Mouse (Mus musculus): ENCODE data around the gene Phrf1. TPM values are rescaled to one million over a fixed set of nuclear protein-coding genes. Genes with fewer than 3 reads are reported as not detected.

The Phrf1 gene
- polyA plus RNA-seq, 1 experiment from 2014 or later, result 96.1 TPM

DNA sequence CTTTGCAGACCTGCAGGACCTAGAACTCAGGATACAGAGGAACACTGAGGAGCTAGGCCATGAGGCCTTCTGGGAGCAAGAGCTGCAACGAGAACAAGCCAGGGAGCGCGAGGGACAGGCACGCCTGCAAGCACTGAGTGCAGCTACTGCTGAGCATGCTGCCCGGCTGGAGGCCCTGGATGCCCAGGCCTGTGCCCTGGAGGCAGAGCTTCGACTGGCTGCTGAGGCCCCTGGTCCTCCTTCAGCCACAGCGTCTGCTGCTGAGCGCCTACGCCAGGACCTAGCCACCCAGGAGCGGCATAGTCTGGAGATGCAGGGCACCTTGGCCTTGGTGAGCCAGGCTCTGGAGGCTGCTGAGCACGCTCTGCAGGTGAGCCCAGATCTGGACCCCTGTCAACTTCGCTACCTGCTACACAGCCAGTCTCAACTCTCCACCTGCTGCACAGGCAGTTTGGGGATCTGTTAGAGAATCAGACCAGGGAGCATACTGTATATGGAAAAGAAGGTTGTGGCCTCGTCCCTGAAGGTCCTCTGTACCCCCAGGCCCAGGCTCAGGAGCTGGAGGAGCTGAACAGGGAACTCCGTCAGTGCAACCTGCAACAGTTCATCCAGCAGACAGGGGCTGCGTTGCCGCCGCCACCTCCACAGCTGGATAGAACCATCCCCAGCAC, 11.1 kb upstream of the Phrf1 start:
- no peaks in the 10 kb centered on the region for H3K36me3 ChIP-seq (ENCODE audit: control insufficient read depth, insufficient read depth)
- no peak overlapping the region for H3K27ac ChIP-seq (ENCODE audit: low read length)
- no peak overlapping the region for H3K4me3 ChIP-seq (replicated peaks; ENCODE audit: low read length)
- H3K4me2 ChIP-seq (ENCODE audit: low read length), result no peak overlapping the region
- ATAC-seq, result no peak
- 90% methylated on average over 17 of the region's 17 CpGs for WGBS
- H3K27me3 ChIP-seq (replicated peaks; ENCODE audit: control insufficient read depth, insufficient read depth, low read length), result no peaks in the 10 kb centered on the region
- no peak overlapping the region for H3K9ac ChIP-seq (replicated peaks; ENCODE audit: low read depth, low read length)
- peaks cover 26% of the 10 kb centered on the region for H3K4me1 ChIP-seq (replicated peaks; ENCODE audit: control insufficient read depth, insufficient read depth, low read length)
- no peaks in the 10 kb centered on the region for H3K9me3 ChIP-seq (ENCODE audit: control insufficient read depth, low read length)

DNA sequence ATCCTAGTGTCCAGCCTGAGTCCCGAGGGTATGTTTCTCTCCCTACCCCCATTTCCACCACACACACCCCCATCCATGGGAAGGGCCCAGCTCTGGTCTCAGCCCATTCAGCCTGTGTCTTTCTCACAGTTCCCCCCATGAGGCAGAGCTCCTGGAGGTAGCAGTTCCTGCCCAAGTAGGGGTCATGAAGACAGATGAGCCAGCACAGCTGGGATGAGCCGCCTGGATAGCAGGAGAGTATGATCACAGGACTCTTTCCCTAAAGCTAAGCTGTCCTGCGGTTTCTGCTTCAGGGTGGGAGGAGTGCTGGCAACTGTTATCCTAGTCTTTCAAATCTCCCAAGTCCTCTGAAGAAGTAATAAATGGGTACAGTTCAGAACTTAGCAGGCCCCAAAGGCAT, 10.4 kb upstream of the Phrf1 start:
- Histone ChIP-seq H3K9ac (replicated peaks; ENCODE audit: low read depth, low read length) (no peak overlapping the region), H3K36me3 (ENCODE audit: control insufficient read depth, insufficient read depth) (no peaks in the 10 kb centered on the region), H3K27ac (ENCODE audit: low read length) (no peak overlapping the region), H3K4me1 (replicated peaks; ENCODE audit: control insufficient read depth, insufficient read depth, low read length) (peaks cover 29% of the 10 kb centered on the region), H3K4me3 (replicated peaks; ENCODE audit: low read length) (no peak overlapping the region), H3K27me3 (replicated peaks; ENCODE audit: control insufficient read depth, insufficient read depth, low read length) (no peaks in the 10 kb centered on the region), H3K4me2 (ENCODE audit: low read length) (no peak overlapping the region), H3K9me3 (ENCODE audit: control insufficient read depth, low read length) (no peaks in the 10 kb centered on the region)
- no peak for ATAC-seq
- WGBS, result 87% methylated on average over 3 of the region's 3 CpGs

DNA sequence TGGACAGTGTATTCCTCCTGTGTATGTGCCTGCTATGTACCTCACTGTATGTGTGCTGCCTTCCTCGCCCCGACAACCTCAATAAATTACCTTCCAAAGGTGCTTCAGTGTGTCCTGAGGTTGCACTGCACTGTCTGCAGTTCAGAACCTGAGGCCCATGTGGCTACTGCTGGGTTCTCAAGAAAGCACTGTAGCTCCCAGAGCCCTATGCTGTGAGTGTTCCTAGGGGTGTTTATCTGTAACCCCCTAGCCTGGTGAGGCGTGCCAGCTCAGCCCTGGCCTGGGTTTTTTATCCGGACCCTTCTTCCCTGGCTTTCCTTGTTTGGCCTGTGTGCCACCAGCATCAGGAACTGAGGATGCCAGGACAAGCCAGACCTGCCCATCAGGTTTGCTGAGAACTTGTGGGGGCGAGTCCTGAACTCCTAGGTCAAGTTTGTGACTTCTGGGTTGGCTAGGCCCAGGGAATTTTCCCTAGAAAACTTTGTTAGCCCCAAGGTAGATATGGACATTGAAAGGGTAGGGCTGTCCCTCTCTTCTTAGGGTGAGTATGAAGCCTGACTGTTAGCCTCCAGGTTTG, 9.9 kb upstream of the Phrf1 start:
- H3K36me3 ChIP-seq (ENCODE audit: control insufficient read depth, insufficient read depth), result no peaks in the 10 kb centered on the region
- H3K4me1 ChIP-seq (replicated peaks; ENCODE audit: control insufficient read depth, insufficient read depth, low read length), result peaks cover 29% of the 10 kb centered on the region
- H3K27ac ChIP-seq (ENCODE audit: low read length), result no peak overlapping the region
- no peak overlapping the region for H3K4me3 ChIP-seq (replicated peaks; ENCODE audit: low read length)
- H3K9ac ChIP-seq (replicated peaks; ENCODE audit: low read depth, low read length), result no peak overlapping the region
- WGBS, result 94% methylated on average over 5 of the region's 5 CpGs
- no peak for ATAC-seq
- H3K4me2 ChIP-seq (ENCODE audit: low read length), result no peak overlapping the region
- H3K27me3 ChIP-seq (replicated peaks; ENCODE audit: control insufficient read depth, insufficient read depth, low read length), result no peaks in the 10 kb centered on the region
- H3K9me3 ChIP-seq (ENCODE audit: control insufficient read depth, low read length), result no peaks in the 10 kb centered on the region

DNA sequence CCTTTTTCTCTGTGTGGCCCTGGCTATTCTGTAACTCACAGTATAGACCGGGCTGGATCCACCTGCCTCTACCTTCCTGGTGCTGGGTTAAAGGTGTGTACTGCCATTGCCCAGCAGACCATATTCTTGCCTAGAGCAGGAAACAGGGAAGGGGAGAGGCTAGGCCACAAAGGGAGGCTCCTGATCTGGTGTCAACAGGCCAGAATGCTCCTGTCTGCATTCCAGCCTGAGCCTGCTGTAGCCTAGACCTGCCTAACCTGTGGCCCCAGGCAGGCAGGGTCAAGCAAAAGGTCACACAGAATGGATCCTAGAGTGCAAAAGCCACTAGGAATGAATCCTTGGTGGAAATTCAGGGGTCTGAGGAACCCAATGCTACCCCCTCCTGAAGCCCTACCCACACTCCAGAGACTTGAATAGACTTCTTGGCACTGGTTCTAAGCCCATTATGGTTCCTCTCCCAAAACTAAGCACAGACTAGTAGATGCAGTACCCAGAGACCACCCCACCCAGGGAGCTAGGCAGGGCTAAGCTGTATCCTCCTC, 9.0 kb upstream of the Phrf1 start:
- Histone ChIP-seq H3K9me3 (ENCODE audit: control insufficient read depth, low read length) (no peaks in the 10 kb centered on the region), H3K4me2 (ENCODE audit: low read length) (no peak overlapping the region), H3K9ac (replicated peaks; ENCODE audit: low read depth, low read length) (no peak overlapping the region), H3K4me1 (replicated peaks; ENCODE audit: control insufficient read depth, insufficient read depth, low read length) (peaks cover 29% of the 10 kb centered on the region), H3K27me3 (replicated peaks; ENCODE audit: control insufficient read depth, insufficient read depth, low read length) (no peaks in the 10 kb centered on the region), H3K4me3 (replicated peaks; ENCODE audit: low read length) (no peak overlapping the region), H3K36me3 (ENCODE audit: control insufficient read depth, insufficient read depth) (no peaks in the 10 kb centered on the region), H3K27ac (ENCODE audit: low read length) (no peak overlapping the region)
- ATAC-seq, result no peak
- 94% methylated on average over 1 of the region's 1 CpGs for WGBS

DNA sequence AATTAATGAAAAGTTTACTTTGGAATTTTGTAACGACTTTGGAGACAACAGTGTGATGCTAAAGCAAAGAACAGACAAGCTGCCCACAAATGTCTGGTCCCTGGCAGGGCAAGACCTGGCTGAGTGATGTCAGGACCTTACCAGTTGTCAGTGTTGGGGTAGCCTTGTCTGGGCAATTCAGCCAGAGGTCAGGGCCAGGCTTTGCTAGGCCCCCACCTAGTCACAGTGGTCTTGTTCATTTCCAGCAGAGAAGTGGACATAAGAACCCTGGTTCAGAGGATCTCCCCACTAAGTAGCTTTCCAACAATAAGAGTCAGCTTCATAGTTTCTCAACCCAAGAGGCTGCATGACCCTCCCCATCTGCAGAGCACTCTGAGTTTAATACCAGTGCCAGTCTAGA, 8.2 kb upstream of the Phrf1 start:
- no peaks in the 10 kb centered on the region for H3K9me3 ChIP-seq (ENCODE audit: control insufficient read depth, low read length)
- no peak for ATAC-seq
- H3K27ac ChIP-seq (ENCODE audit: low read length), result no peak overlapping the region
- WGBS, result 74% methylated on average over 1 of the region's 1 CpGs
- H3K9ac ChIP-seq (replicated peaks; ENCODE audit: low read depth, low read length), result no peak overlapping the region
- no peak overlapping the region for H3K4me2 ChIP-seq (ENCODE audit: low read length)
- no peaks in the 10 kb centered on the region for H3K36me3 ChIP-seq (ENCODE audit: control insufficient read depth, insufficient read depth)
- peaks cover 25% of the 10 kb centered on the region for H3K4me1 ChIP-seq (replicated peaks; ENCODE audit: control insufficient read depth, insufficient read depth, low read length)
- H3K27me3 ChIP-seq (replicated peaks; ENCODE audit: control insufficient read depth, insufficient read depth, low read length), result no peaks in the 10 kb centered on the region
- H3K4me3 ChIP-seq (replicated peaks; ENCODE audit: low read length), result no peak overlapping the region

DNA sequence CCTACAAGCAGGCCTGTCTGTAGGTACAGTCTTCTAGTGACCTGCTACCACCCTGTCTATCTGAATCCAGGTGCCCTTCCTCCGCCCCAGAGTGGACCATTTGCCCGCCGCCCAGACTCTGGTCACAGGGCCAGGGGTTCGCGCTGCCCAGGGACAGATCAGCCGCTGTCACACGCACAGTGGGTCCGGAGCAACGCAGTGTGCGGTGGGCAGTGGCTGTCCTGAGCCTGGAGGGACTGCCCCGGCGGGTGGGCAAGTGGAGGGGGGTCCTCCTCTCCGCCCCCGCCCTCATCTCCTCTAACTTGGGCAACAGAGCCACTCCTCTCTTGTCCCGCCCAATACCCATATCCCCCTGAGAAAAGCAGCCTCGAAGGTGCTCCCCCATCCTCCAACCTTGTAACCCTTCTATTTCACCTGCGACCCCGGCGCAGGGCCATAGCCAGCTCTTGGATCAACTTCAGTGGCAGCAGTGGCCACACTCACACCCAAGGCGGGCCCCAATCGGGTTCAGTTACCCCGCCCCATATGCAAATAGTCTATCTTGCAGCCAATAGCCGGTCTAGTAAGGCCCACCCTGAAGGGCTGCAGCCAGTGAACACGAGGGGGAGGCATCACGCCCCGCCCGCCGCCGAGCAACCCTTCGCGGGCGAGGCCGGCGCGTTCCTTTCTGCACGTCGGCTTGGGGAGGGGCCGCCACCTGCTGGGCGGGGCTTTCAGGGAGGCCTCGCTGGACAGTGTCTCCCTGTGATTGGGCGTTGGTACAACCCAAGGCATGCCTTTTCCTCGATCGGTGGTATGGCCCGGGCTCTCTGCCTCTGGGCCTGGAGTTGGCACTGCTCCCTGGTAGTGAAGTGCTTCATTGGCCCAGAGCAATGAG, 7.1 kb upstream of the Phrf1 start:
- 2% methylated on average over 44 of the region's 44 CpGs for WGBS
- Histone ChIP-seq H3K4me1 (replicated peaks; ENCODE audit: control insufficient read depth, insufficient read depth, low read length) (peaks cover 19% of the 10 kb centered on the region), H3K9ac (replicated peaks; ENCODE audit: low read depth, low read length) (peak overlapping the region; percentile 60), H3K4me3 (replicated peaks; ENCODE audit: low read length) (peak overlapping the region; percentile 47), H3K27me3 (replicated peaks; ENCODE audit: control insufficient read depth, insufficient read depth, low read length) (no peaks in the 10 kb centered on the region), H3K4me2 (ENCODE audit: low read length) (peak overlapping the region; percentile 75), H3K27ac (ENCODE audit: low read length) (peak overlapping the region; percentile 61), H3K36me3 (ENCODE audit: control insufficient read depth, insufficient read depth) (no peaks in the 10 kb centered on the region), H3K9me3 (ENCODE audit: control insufficient read depth, low read length) (no peaks in the 10 kb centered on the region)
- peak; percentile 97 for ATAC-seq

DNA sequence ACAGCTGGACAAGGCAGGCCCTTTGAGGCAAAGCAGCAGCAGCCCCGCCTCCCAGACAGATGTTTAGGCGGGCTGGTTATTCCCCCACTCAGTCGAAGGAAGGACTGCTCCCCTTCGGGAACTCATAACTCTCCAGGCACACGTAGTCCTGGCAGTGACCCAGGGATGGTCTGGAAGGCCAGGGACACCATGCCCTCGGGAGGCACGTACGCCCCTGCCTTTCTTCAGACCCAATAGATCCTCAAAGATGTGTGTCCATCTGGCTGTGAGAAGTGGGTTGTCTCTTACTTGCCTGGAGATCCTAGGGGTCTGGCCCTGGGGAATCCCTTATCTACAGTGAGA, 6.5 kb upstream of the Phrf1 start:
- WGBS, result 3% methylated on average over 8 of the region's 8 CpGs
- H3K36me3 ChIP-seq (ENCODE audit: control insufficient read depth, insufficient read depth), result no peaks in the 10 kb centered on the region
- H3K4me1 ChIP-seq (replicated peaks; ENCODE audit: control insufficient read depth, insufficient read depth, low read length), result peaks cover 14% of the 10 kb centered on the region
- peak overlapping the region; percentile 47 for H3K4me3 ChIP-seq (replicated peaks; ENCODE audit: low read length)
- H3K9me3 ChIP-seq (ENCODE audit: control insufficient read depth, low read length), result no peaks in the 10 kb centered on the region
- H3K27me3 ChIP-seq (replicated peaks; ENCODE audit: control insufficient read depth, insufficient read depth, low read length), result no peaks in the 10 kb centered on the region
- no peak for ATAC-seq
- peak overlapping the region; percentile 60 for H3K9ac ChIP-seq (replicated peaks; ENCODE audit: low read depth, low read length)
- H3K4me2 ChIP-seq (ENCODE audit: low read length), result peak overlapping the region; percentile 75
- peak overlapping the region; percentile 38; the same call in 1 of the 2 replicates for H3K27ac ChIP-seq (ENCODE audit: low read length)

DNA sequence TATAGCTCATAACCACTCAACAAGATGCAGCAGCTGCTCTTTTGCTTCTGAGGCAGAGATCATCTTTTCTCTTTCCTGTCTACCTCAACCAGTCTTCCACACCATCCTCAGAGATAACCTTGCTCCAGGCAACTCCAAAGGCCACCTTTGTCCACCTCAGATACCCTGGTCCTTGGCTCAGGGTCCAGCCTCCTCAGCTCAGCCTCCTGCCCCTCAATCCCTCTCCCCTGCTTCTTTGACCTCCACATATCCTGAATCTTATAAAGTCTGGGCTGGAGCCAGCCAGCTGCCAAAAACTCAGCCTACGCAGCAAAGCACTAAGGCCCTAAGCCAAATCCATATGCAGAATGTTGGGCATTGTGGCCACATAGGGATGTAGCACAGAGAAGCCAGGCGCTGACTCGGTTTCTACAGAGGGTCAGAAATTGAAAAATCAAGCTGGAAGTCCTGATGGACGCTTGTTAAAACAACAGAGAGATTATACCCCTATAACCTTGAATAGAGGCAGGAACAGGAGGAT, 5.8 kb upstream of the Phrf1 start:
- no peak for ATAC-seq
- 88% methylated on average over 4 of the region's 4 CpGs for WGBS
- H3K9ac ChIP-seq (replicated peaks; ENCODE audit: low read depth, low read length), result no peak overlapping the region

DNA sequence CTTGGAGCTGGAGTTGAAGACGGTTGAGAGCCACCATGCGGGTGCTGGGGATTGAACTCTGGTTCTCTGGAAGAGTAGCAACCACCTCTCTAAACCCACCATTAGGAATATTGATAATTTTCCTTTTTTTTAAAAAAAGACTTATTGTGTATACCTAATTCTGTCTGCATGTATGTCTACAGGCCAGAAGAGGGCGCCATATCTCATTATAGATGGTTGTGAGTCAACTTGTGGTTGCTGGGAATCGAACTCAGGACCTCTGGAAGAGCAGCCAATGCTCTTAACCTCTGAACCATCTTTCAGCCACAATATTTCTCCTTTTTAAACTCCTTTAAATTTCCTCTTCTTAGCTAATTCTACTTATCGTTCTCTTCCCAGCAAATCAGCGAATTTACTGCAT, 2.0 kb upstream of the Phrf1 start:
- H3K27ac ChIP-seq (ENCODE audit: low read length), result no peak overlapping the region
- H3K27me3 ChIP-seq (replicated peaks; ENCODE audit: control insufficient read depth, insufficient read depth, low read length), result no peaks in the 10 kb centered on the region
- no peak overlapping the region for H3K4me3 ChIP-seq (replicated peaks; ENCODE audit: low read length)
- peaks cover 27% of the 10 kb centered on the region for H3K4me1 ChIP-seq (replicated peaks; ENCODE audit: control insufficient read depth, insufficient read depth, low read length)
- no peaks in the 10 kb centered on the region for H3K36me3 ChIP-seq (ENCODE audit: control insufficient read depth, insufficient read depth)
- no peak for ATAC-seq
- H3K4me2 ChIP-seq (ENCODE audit: low read length), result no peak overlapping the region
- 91% methylated on average over 6 of the region's 6 CpGs for WGBS
- H3K9ac ChIP-seq (replicated peaks; ENCODE audit: low read depth, low read length), result no peak overlapping the region
- H3K9me3 ChIP-seq (ENCODE audit: control insufficient read depth, low read length), result no peaks in the 10 kb centered on the region

More for the DNA sequence above, 5.8 kb upstream of the Phrf1 start:
- peaks cover 14% of the 10 kb centered on the region for H3K4me1 ChIP-seq (replicated peaks; ENCODE audit: control insufficient read depth, insufficient read depth, low read length)
- no peaks in the 10 kb centered on the region for H3K27me3 ChIP-seq (replicated peaks; ENCODE audit: control insufficient read depth, insufficient read depth, low read length)
- H3K36me3 ChIP-seq (ENCODE audit: control insufficient read depth, insufficient read depth), result no peaks in the 10 kb centered on the region
- H3K4me2 ChIP-seq (ENCODE audit: low read length), result peak overlapping the region; percentile 75; the same call in 1 of the 2 replicates
- no peaks in the 10 kb centered on the region for H3K9me3 ChIP-seq (ENCODE audit: control insufficient read depth, low read length)
- no peak overlapping the region for H3K4me3 ChIP-seq (replicated peaks; ENCODE audit: low read length)
- H3K27ac ChIP-seq (ENCODE audit: low read length), result no peak overlapping the region

Data from forebrain, embryonic 16.5 days (tissue).